Mouse (Mus musculus) MEL (cell line): ENCODE results near the gene Ppp2r3c. TPM values are rescaled to one million over a fixed set of nuclear protein-coding genes. Genes with fewer than 3 reads are reported as not detected.

ENCODE experiments used
- DNase-seq: peaks from one replicate; pipeline ENCODE4 v3.0.0; 2011; ENCODE audit warnings: low read depth, low spot score
- H3K27ac ChIP-seq: 2 replicates; pipeline ENCODE4 v1.5.1; 2012; ENCODE audit warnings: low read depth, mild to moderate bottlenecking, control low read depth, low read length, moderate library complexity; ENCODE audit not compliant: control insufficient read depth
- H3K27me3 ChIP-seq, 2 experiments: fragments of 150-350 bp in 1 of 2; sonication (generic) in 1 of 2; 2 replicates each; pipeline ENCODE4 v1.6.1; 2012; ENCODE audit warnings: low read length in 2 of 2, mild to moderate bottlenecking in 2 of 2, improper control_type of control experiment in 1 of 2, moderate library complexity in 1 of 2; ENCODE audit not compliant: insufficient read depth in 2 of 2, control insufficient read depth in 1 of 2
- H3K36me3 ChIP-seq, 2 experiments: 2 replicates each; pipeline ENCODE4 v1.6.1; 2012 to 2014; ENCODE audit warnings: low read length in 2 of 2, improper control_type of control experiment in 1 of 2, inconsistent platforms in 1 of 2, mild to moderate bottlenecking in 1 of 2; ENCODE audit not compliant: insufficient read depth in 2 of 2, control insufficient read depth in 1 of 2
- H3K4me1 ChIP-seq, 2 experiments: fragments of 150-350 bp in 1 of 2; sonication (generic) in 1 of 2; 2 replicates each; pipeline ENCODE4 v1.6.1; 2012; ENCODE audit warnings: low read length in 2 of 2, improper control_type of control experiment in 1 of 2, mild to moderate bottlenecking in 1 of 2; ENCODE audit not compliant: insufficient read depth in 2 of 2, control insufficient read depth in 1 of 2
- H3K4me3 ChIP-seq, 2 experiments: fragments of 150-350 bp in 1 of 2; sonication (generic) in 1 of 2; 2 replicates each; pipeline ENCODE4 v1.5.1; 2012; ENCODE audit warnings: low read depth in 2 of 2, low read length in 2 of 2, mild to moderate bottlenecking in 2 of 2, moderate library complexity in 2 of 2, control low read depth in 1 of 2, improper control_type of control experiment in 1 of 2; ENCODE audit not compliant: control insufficient read depth in 1 of 2, insufficient read depth in 1 of 2
- H3K79me2 ChIP-seq: 2 replicates; pipeline ENCODE4 v1.6.1; 2012; ENCODE audit warnings: mild to moderate bottlenecking, low read length, moderate library complexity; ENCODE audit not compliant: control insufficient read depth, poor library complexity, insufficient read depth
- H3K9ac ChIP-seq: 2 replicates; pipeline ENCODE4 v1.6.1; 2012; ENCODE audit warnings: low read depth, mild to moderate bottlenecking, control low read depth, low read length, moderate library complexity; ENCODE audit not compliant: control insufficient read depth, poor library complexity, severe bottlenecking
- H3K9me3 ChIP-seq: fragments of 150-350 bp; sonication (generic); replicated peaks from 2 replicates; pipeline ENCODE4 v1.6.1; 2012; ENCODE audit warnings: mild to moderate bottlenecking, low read length, improper control_type of control experiment, moderate library complexity; ENCODE audit not compliant: insufficient read depth
- BHLHE40 ChIP-seq: IDR thresholded peaks from 2 replicates; pipeline ENCODE4 v1.6.1; 2012; ENCODE audit warnings: low read depth, mild to moderate bottlenecking, inconsistent platforms, low read length, improper control_type of control experiment, borderline replicate concordance
- CHD2 ChIP-seq: IDR thresholded peaks from 2 replicates; pipeline ENCODE4 v1.6.1; 2011; ENCODE audit warnings: low read length, improper control_type of control experiment
- CTCF ChIP-seq, 3 experiments: IDR thresholded peaks in 2 of 3; conservative IDR thresholded peaks in 1 of 3; 2 replicates each; pipeline ENCODE4 v1.5.1; 2011 to 2012; ENCODE audit warnings: low read length in 3 of 3, low read depth in 2 of 3, mild to moderate bottlenecking in 2 of 3, improper control_type of control experiment in 1 of 3, inconsistent platforms in 1 of 3, mixed read lengths in 1 of 3, moderate library complexity in 1 of 3; ENCODE audit not compliant: control insufficient read depth in 1 of 3, insufficient read depth in 1 of 3, poor library complexity in 1 of 3, severe bottlenecking in 1 of 3
- ELF1 ChIP-seq: IDR thresholded peaks from 2 replicates; pipeline ENCODE4 v1.6.1; 2014; ENCODE audit warnings: low read depth, mild to moderate bottlenecking, inconsistent platforms, low read length, improper control_type of control experiment, moderate library complexity
- EP300 ChIP-seq, 2 experiments: IDR thresholded peaks; 2 replicates each; pipeline ENCODE4 v1.6.1; 2011; ENCODE audit warnings: improper control_type of control experiment in 2 of 2, low read length in 2 of 2, low read depth in 1 of 2, mild to moderate bottlenecking in 1 of 2
- ETS1 ChIP-seq: IDR thresholded peaks from 2 replicates; pipeline ENCODE4 v1.6.1; 2012; ENCODE audit warnings: low read depth, mild to moderate bottlenecking, inconsistent platforms, low read length, improper control_type of control experiment, moderate library complexity
- GATA1 ChIP-seq: IDR thresholded peaks from 2 replicates; pipeline ENCODE4 v1.6.1; 2011; ENCODE audit warnings: low read depth, low read length, improper control_type of control experiment
- HCFC1 ChIP-seq: IDR thresholded peaks from 2 replicates; pipeline ENCODE4 v1.6.1; 2012; ENCODE audit warnings: low read depth, mild to moderate bottlenecking, inconsistent platforms, low read length, improper control_type of control experiment, moderate library complexity
- MAX ChIP-seq: IDR thresholded peaks from 2 replicates; pipeline ENCODE4 v1.6.1; 2011; ENCODE audit warnings: low read length, improper control_type of control experiment
- MXI1 ChIP-seq: IDR thresholded peaks from 2 replicates; pipeline ENCODE4 v1.6.1; 2011; ENCODE audit warnings: mild to moderate bottlenecking, low read depth, low read length, improper control_type of control experiment
- MYC ChIP-seq: IDR thresholded peaks from 2 replicates; pipeline ENCODE4 v1.6.1; 2011; ENCODE audit warnings: low read depth, mild to moderate bottlenecking, low read length, improper control_type of control experiment, moderate library complexity
- NELFE ChIP-seq: IDR thresholded peaks from 2 replicates; pipeline ENCODE4 v1.6.1; 2011; ENCODE audit warnings: low read depth, low read length, improper control_type of control experiment
- NRF1 ChIP-seq: IDR thresholded peaks from 2 replicates; pipeline ENCODE4 v1.6.1; 2014; ENCODE audit warnings: low read depth, mild to moderate bottlenecking, inconsistent platforms, low read length, improper control_type of control experiment, moderate library complexity; ENCODE audit not compliant: poor library complexity, insufficient read depth, severe bottlenecking
- POLR2AphosphoS2 ChIP-seq: IDR thresholded peaks from 2 replicates; pipeline ENCODE4 v1.6.1; 2011; ENCODE audit warnings: low read length, improper control_type of control experiment
- POLR2AphosphoS5 ChIP-seq: IDR thresholded peaks from 2 replicates; pipeline ENCODE4 v1.6.1; 2012; ENCODE audit warnings: low read depth, borderline replicate concordance, mild to moderate bottlenecking, inconsistent platforms, low read length, moderate library complexity, mixed read lengths
- RAD21 ChIP-seq: IDR thresholded peaks from 2 replicates; pipeline ENCODE4 v1.6.1; 2011; ENCODE audit warnings: mild to moderate bottlenecking, low read depth, low read length, improper control_type of control experiment
- SIN3A ChIP-seq: IDR thresholded peaks from 2 replicates; pipeline ENCODE4 v1.6.1; 2012; ENCODE audit warnings: low read length, improper control_type of control experiment, inconsistent platforms
- SMC3 ChIP-seq: IDR thresholded peaks from 2 replicates; pipeline ENCODE4 v1.6.1; 2011; ENCODE audit warnings: low read depth, low read length, improper control_type of control experiment
- TAL1 ChIP-seq: IDR thresholded peaks from 2 replicates; pipeline ENCODE4 v1.6.1; 2012; ENCODE audit warnings: mild to moderate bottlenecking, inconsistent platforms, low read length, moderate library complexity, mixed read lengths
- TBP ChIP-seq: IDR thresholded peaks from 2 replicates; pipeline ENCODE4 v1.8.0; 2011; ENCODE audit warnings: low read depth, low read length, improper control_type of control experiment
- UBTF ChIP-seq: IDR thresholded peaks from 2 replicates; pipeline ENCODE4 v1.6.1; 2012; ENCODE audit warnings: low read depth, mild to moderate bottlenecking, inconsistent platforms, low read length, improper control_type of control experiment, moderate library complexity, borderline replicate concordance; ENCODE audit not compliant: insufficient read depth
- USF1 ChIP-seq: IDR thresholded peaks from 2 replicates; pipeline ENCODE4 v1.6.1; 2014; ENCODE audit warnings: low read depth, mild to moderate bottlenecking, inconsistent platforms, low read length, improper control_type of control experiment, moderate library complexity
- USF2 ChIP-seq, 2 experiments: IDR thresholded peaks; 2 replicates each; pipeline ENCODE4 v1.6.1; 2011 to 2012; ENCODE audit warnings: improper control_type of control experiment in 2 of 2, low read length in 2 of 2, borderline replicate concordance in 1 of 2, inconsistent platforms in 1 of 2, low read depth in 1 of 2, mild to moderate bottlenecking in 1 of 2; ENCODE audit not compliant: insufficient read depth in 1 of 2
- ZC3H11A ChIP-seq: IDR thresholded peaks from 2 replicates; pipeline ENCODE4 v1.6.1; 2012; ENCODE audit warnings: low read depth, mild to moderate bottlenecking, inconsistent platforms, low read length, improper control_type of control experiment
- ZKSCAN1 ChIP-seq: IDR thresholded peaks from 2 replicates; pipeline ENCODE4 v1.6.1; 2012; ENCODE audit warnings: low read depth, mild to moderate bottlenecking, inconsistent platforms, low read length, improper control_type of control experiment, moderate library complexity
- ZMIZ1 ChIP-seq: IDR thresholded peaks from 2 replicates; pipeline ENCODE4 v1.6.1; 2012; ENCODE audit warnings: low read depth, mild to moderate bottlenecking, inconsistent platforms, low read length, improper control_type of control experiment, moderate library complexity
- polyA plus RNA-seq, 2 experiments: library from polyadenylated mRNA; stranded (reverse) in 1 of 2; unstranded in 1 of 2; fragments of >175 nt in 1 of 2; fragments of >200 nt in 1 of 2; gene quantifications; 2 replicates each; pipeline versions ENCODE4 v1.2.1 to v1.2.4; 2012; ENCODE audit warnings: low replicate concordance in 2 of 2, low read depth in 1 of 2; ENCODE audit not compliant: insufficient read length in 2 of 2, insufficient read depth in 1 of 2, missing spikeins in 1 of 2
- total RNA-seq: library from RNA; depleted of rRNA; stranded (reverse); fragments of 300-350 nt; gene quantifications from 2 replicates; pipeline ENCODE4 v1.2.3, GENCODE M21; 2012

Ppp2r3c gene
- total and polyA plus RNA-seq, 3 experiments, result 12.3 to 12.6 TPM; not detected in 1

DNA sequence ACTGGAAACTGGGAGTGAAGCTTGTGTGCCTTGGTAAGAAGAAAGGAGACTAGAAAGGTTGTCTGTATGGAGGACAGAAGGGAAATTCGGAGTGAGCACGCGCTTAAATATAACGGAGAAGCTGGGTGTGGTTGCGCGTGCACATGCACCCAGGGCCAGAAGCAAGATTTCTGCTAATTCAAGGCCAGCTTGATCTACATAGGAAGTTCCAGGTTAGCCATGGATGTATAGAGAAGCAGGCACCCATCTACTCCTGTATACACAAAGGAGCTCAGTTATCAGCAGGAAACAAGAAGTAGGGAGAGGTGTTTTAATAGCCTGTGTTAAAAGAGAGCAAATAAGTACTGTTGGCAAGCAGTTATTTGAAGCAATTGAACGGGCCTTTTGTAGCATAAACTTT, 22.9 kb upstream of the Ppp2r3c start (continued):
- TF ChIP-seq NRF1 (peak; percentile 60), MAX (peak; percentile 81; the same call in 1 of the 2 replicates), BHLHE40 (peak; percentile 84; the same call in 1 of the 2 replicates), GATA1 (peak; percentile 73), SMC3 (no peak), TAL1 (peak; percentile 71)

DNA sequence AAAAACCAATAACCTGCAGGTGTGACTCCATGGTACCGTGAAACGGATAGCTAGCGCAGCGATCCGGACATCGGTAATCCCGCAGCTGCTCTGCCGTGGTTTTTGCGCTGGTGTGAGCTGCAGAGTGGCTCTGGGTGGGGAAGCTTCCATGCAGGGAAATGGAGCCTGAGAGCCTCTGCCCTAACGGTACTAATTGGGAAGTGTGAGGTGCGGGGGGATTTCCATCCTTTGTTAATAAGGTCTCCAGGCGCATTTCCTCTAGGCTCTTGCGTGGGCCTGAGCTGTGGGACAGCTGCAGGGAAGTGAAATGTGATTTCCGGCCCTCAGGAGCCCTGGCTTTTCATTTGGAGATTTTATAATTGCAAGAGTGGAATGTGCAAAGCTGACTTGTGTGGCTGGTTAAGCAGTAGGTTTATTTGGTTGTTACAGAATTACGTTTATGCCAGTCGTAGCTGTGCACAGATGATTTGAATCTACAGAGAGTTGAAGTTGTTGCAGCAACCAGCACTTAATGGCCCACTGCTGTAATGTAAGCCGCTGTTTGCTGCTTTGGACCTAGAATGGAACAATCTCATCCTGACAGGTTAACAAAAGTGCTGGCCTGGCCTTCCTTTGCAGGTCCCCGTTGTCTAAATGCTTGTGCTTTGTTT, 19.0 kb upstream of the Ppp2r3c start:
- H3K9me3 ChIP-seq, result no peaks in the 10 kb centered on the region
- DNase-seq, result no peak
- peaks cover 15 to 17% of the 10 kb centered on the region in 2 experiments for H3K4me1 ChIP-seq
- H3K27me3 ChIP-seq, result no peaks in the 10 kb centered on the region
- no peaks in the 10 kb centered on the region for H3K79me2 ChIP-seq
- peaks cover 0 to 22% of the 10 kb centered on the region in 2 experiments; a peak in 2 of 4 replicates for H3K36me3 ChIP-seq
- TF ChIP-seq CHD2 (no peak), POLR2AphosphoS5 (no peak), BHLHE40 (no peak), TAL1 (no peak), EP300 (IDR thresholded peaks at IDR 0.05; ENCODE audit: low read depth in 1 of 2, low read length in 2 of 2) (no peak), USF2 (IDR thresholded peaks at IDR 0.05; ENCODE audit: borderline replicate concordance in 1 of 2, insufficient read depth in 1 of 2, low read depth in 1 of 2, low read length in 2 of 2) (no peak), USF1 (no peak)
- TF ChIP-seq, all 39 proteins: peak for 0
- Histone ChIP-seq H3K27ac (no peak overlapping the region), H3K4me3 (no peak overlapping the region), H3K9ac (no peak overlapping the region)

DNA sequence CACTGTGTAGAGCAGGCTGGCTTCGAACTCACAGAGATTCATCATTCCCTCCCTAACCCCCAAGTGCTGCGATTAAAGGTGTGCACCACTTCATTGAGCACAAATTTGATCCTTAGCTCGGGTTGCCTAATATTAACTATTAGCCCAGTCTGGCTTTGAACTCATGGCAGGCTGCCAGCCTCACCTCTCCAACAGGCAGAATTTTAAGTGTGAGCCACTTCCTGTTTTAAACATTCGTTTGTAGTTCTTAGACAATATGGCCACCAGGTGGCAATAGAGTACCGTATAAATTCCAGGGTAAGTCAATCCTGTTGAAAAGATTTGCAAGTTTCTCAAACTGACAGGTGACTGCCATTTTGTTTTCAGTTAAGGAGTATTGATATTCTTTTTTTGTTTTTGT, 12.4 kb upstream of the Ppp2r3c start:
- peaks cover 0 to 4% of the 10 kb centered on the region in 2 experiments; a peak in 2 of 4 replicates for H3K36me3 ChIP-seq
- TF ChIP-seq MAX (no peak), CTCF (IDR thresholded peaks at IDR 0.05 in 2 of 3, conservative IDR thresholded peaks at IDR 0.05 in 1 of 3; ENCODE audit: control insufficient read depth in 1 of 3, insufficient read depth in 1 of 3, low read depth in 2 of 3, low read length in 3 of 3, poor library complexity in 1 of 3, severe bottlenecking in 1 of 3) (peak in 2 of 3 experiments; percentile 62 to 97; a peak in 4 of 6 replicates), MYC (0 out of 2 replicates have a peak, but pooled peaks have one; percentile 14), MXI1 (no peak), ZKSCAN1 (no peak), HCFC1 (0 out of 2 replicates have a peak, but pooled peaks have one; percentile 42), ZC3H11A (peak; percentile 97), UBTF (no peak), POLR2AphosphoS5 (no peak), RAD21 (peak; percentile 96), USF2 (IDR thresholded peaks at IDR 0.05; ENCODE audit: borderline replicate concordance in 1 of 2, insufficient read depth in 1 of 2, low read depth in 1 of 2, low read length in 2 of 2) (no peak), NELFE (no peak), POLR2AphosphoS2 (no peak), BHLHE40 (no peak), SMC3 (peak; percentile 96), GATA1 (no peak), TBP (no peak), EP300 (IDR thresholded peaks at IDR 0.05; ENCODE audit: low read depth in 1 of 2, low read length in 2 of 2) (0 out of 4 replicates have a peak, but pooled peaks of 1 of the 2 experiments have one; percentile 17), ELF1 (peak; percentile 91), SIN3A (peak; percentile 73), ETS1 (no peak; the same call in 1 of the 2 replicates), ZMIZ1 (no peak), USF1 (no peak)

More for the DNA sequence above, 12.4 kb upstream of the Ppp2r3c start:
- Histone ChIP-seq H3K79me2 (no peaks in the 10 kb centered on the region), H3K9ac (no peak overlapping the region), H3K27ac (no peak overlapping the region), H3K4me3 (no peak overlapping the region), H3K9me3 (no peaks in the 10 kb centered on the region), H3K4me1 (peaks cover 0 to 4% of the 10 kb centered on the region in 2 experiments; a peak in 2 of 4 replicates), H3K27me3 (no peaks in the 10 kb centered on the region)
- peak; percentile 97 for DNase-seq
